12 mouse cellular contexts compared by ENCODE assay signal in the genomic region with DNA sequence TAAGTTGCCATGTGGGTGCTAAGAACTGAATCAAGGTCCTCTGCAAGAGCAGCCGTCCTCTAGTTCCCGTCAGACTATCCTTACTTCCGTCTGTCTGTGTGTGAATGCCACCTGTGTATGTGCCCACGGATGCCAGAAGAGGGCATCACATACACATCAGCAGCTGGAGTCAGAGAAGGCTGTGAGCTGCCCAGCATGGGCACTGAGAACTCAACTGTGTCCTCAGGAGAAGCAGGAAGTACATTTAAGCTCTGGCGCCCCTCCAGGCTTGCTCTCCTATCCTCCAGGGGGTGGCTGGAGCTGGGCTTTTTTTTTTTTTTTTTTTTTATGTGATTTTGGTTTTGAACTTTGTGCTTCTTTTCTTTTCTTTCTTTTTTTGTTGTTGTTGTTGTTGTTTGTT. TPM values are rescaled to one million over a fixed set of nuclear protein-coding genes. Genes with fewer than 3 reads are reported as not detected.
DNase-seq lines count a peak whose midpoint lies in the region; TF ChIP-seq lines count a peak whose summit lies in the region.
"Had no signal": no experiment of that assay in that cellular context is flagged by ENCODE, and none has a peak within 500 bp of the region (broad histone marks: within the 10 kb centered on the region; RNA-seq: fewer than 3 reads in every experiment).

No protein-coding gene starts in this region.

- peak; percentile 8 for DNase-seq in embryo, embryonic 10.5 days (ENCODE audit: low spot score)
- no peak for DNase-seq in embryo, embryonic 9.5 days (ENCODE audit: extremely low spot score)
- DNase-seq in layer of hippocampus, adult 2 months (ENCODE audit: low spot score in 2 of 2), result no peak
- no peak for DNase-seq in layer of hippocampus, adult 8-10 months (ENCODE audit: low spot score in 2 of 2)
- DNase-seq in induced T-regulatory cell, adult 2 months (ENCODE audit: low read depth), result peak; percentile 6
- no peak for DNase-seq in neural tube, embryonic 10.5 days (ENCODE audit: extremely low spot score, low spot score)
- DNase-seq in cerebellum, adult 18-20 months, result no peak
- DNase-seq: heart, postnatal 36 days had no signal

- H3K9me3 ChIP-seq in ES-Bruce4 (replicated peaks; ENCODE audit: control insufficient read depth, insufficient read depth, low read length, poor library complexity, severe bottlenecking), result no peaks in the 10 kb centered on the region
- H3K9me3 ChIP-seq: G1E had no signal

- no peak overlapping the region for H3K9ac ChIP-seq in ES-Bruce4 (ENCODE audit: low read depth, poor library complexity, severe bottlenecking)

- peak; percentile 35 for TF ChIP-seq CTCF in layer of hippocampus, adult 2 months (conservative IDR thresholded peaks at IDR 0.05)
- TF ChIP-seq CTCF in ES-Bruce4 (IDR thresholded peaks at IDR 0.05; ENCODE audit: low read depth, low read length), result peak; percentile 16

- no peaks in the 10 kb centered on the region for H3K27me3 ChIP-seq in ES-Bruce4 (ENCODE audit: control insufficient read depth, insufficient read depth, low read length, poor library complexity, severe bottlenecking)

- no peak overlapping the region for H3K27ac ChIP-seq in layer of hippocampus, adult 2 months
- no peak overlapping the region for H3K27ac ChIP-seq in ES-Bruce4 (ENCODE audit: insufficient read depth, low read length)
- H3K27ac ChIP-seq: macrophage had no signal

- no peak for TF ChIP-seq EP300 in ES-Bruce4 (IDR thresholded peaks at IDR 0.05; ENCODE audit: insufficient read depth, low read depth, low read length)

- TF ChIP-seq POLR2A in ES-Bruce4 (IDR thresholded peaks at IDR 0.05; ENCODE audit: insufficient read depth, low read length), result no peak

- H3K36me3 ChIP-seq in ES-Bruce4 (ENCODE audit: control insufficient read depth, insufficient read depth, low read length, poor library complexity, severe bottlenecking), result peaks cover 2% of the 10 kb centered on the region

- H3K4me3 ChIP-seq in layer of hippocampus, adult 2 months, result no peak overlapping the region
- no peak overlapping the region for H3K4me3 ChIP-seq in ES-Bruce4 (ENCODE audit: low read depth, low read length)

- H3K4me1 ChIP-seq in ES-Bruce4 (ENCODE audit: control insufficient read depth, insufficient read depth, low read length), result no peaks in the 10 kb centered on the region

RNA-seq across cellular contexts. Expression of a gene that starts 6.7 kb away (rescaled TPM):
- total RNA-seq in layer of hippocampus, adult 2 months (2021), result 10 to 100 TPM; 18.0 to 21.4 TPM
- 10 to 100 TPM; 19.1 to 28.1 (median 23.7) TPM for total RNA-seq in layer of hippocampus, adult 8-10 months (2022)
- 20.4 and 23.0 TPM in 2 replicates for polyA plus RNA-seq in ES-Bruce4 (2011; ENCODE audit: insufficient read depth, insufficient read length, low read depth, missing spikeins)

RNA-seq across cellular contexts. Expression of a gene that starts 49.5 kb away (rescaled TPM):
- 1 to 10 TPM; 1.4 to 1.7 TPM for total RNA-seq in layer of hippocampus, adult 2 months (2021)
- 1 to 10 TPM; 1.1 to 1.4 (median 1.3) TPM for total RNA-seq in layer of hippocampus, adult 8-10 months (2022)
- 1.4 TPM in 1 of 2 replicates, not detected in the other for polyA plus RNA-seq in ES-Bruce4 (2011; ENCODE audit: insufficient read depth, insufficient read length, low read depth, missing spikeins)
- total RNA-seq: gastrocnemius, adult 18-20 months had no signal
- polyA plus RNA-seq: G1E, macrophage had no signal

Comparison
In these comparisons a context has a peak if more than half of its experiments do, and no peak if none do; other contexts are left out.
1. DNase-seq: peak in embryo, embryonic 10.5 days (single experiment) and induced T-regulatory cell, adult 2 months (single experiment); none in embryo, embryonic 9.5 days (single experiment), layer of hippocampus, adult 2 months (0 of 2), layer of hippocampus, adult 8-10 months (0 of 2), neural tube, embryonic 10.5 days (single experiment) and cerebellum, adult 18-20 months (0 of 2).